Mouse (Mus musculus) forebrain, embryonic 13.5 days (tissue): ENCODE results near the gene Ext2. TPM values are rescaled to one million over a fixed set of nuclear protein-coding genes. Genes with fewer than 3 reads are reported as not detected.
A peak's percentile ranks its signal among the peaks of the same experiment; 100 is the strongest.

Experiments
- ATAC-seq: fragments of 200-750 bp; cut with Nextera tagmentation; 2 replicates; pipeline ENCODE4 v1.8.0; 2017
- H3K27ac ChIP-seq: fragments of 300-500 bp; sonication (generic); 2 replicates; pipeline ENCODE4 v1.5.1; 2015; ENCODE audit warnings: inconsistent platforms, mild to moderate bottlenecking, moderate library complexity
- H3K27me3 ChIP-seq: fragments of 300-500 bp; sonication (generic); 2 replicates; pipeline ENCODE4 v1.6.1; 2015; ENCODE audit warnings: mild to moderate bottlenecking, inconsistent platforms
- H3K36me3 ChIP-seq: fragments of 300-500 bp; sonication (generic); 2 replicates; pipeline ENCODE4 v1.6.1; 2015; ENCODE audit warnings: mild to moderate bottlenecking, inconsistent platforms; ENCODE audit not compliant: poor library complexity, severe bottlenecking
- H3K4me1 ChIP-seq: fragments of 300-500 bp; sonication (generic); 2 replicates; pipeline ENCODE4 v1.6.1; 2015; ENCODE audit warnings: inconsistent platforms
- H3K4me2 ChIP-seq: fragments of 300-500 bp; sonication (generic); 2 replicates; pipeline ENCODE4 v1.6.1; 2015; ENCODE audit warnings: inconsistent platforms, mild to moderate bottlenecking, moderate library complexity
- H3K4me3 ChIP-seq: fragments of 300-500 bp; sonication (generic); 2 replicates; pipeline ENCODE4 v1.5.1; 2015; ENCODE audit warnings: mild to moderate bottlenecking, inconsistent platforms
- H3K9ac ChIP-seq: fragments of 300-500 bp; sonication (generic); 2 replicates; pipeline ENCODE4 v1.6.1; 2015; ENCODE audit warnings: mild to moderate bottlenecking, inconsistent platforms
- H3K9me3 ChIP-seq: fragments of 300-500 bp; sonication (generic); replicated peaks from 2 replicates; pipeline ENCODE4 v1.6.1; 2016; ENCODE audit warnings: inconsistent platforms
- WGBS: fragments of 180-500 bp; shearing (Covaris S2); methylation state at CpG from one replicate; pipeline ENCODE4 v1.1.7; 2015; 5-methylcytosine and 5-hydroxymethylcytosine counted together
- polyA plus RNA-seq: library from polyadenylated mRNA; unstranded; fragments of >200 nt; fragmentation: Nextera tagmentation; extraction: Ambion mirVana; gene quantifications from 2 replicates; pipeline ENCODE4 v1.2.1, GENCODE M21; 2015

Ext2 gene
- polyA plus RNA-seq, 1 experiment from 2014 or later = 50.6 TPM

DNA sequence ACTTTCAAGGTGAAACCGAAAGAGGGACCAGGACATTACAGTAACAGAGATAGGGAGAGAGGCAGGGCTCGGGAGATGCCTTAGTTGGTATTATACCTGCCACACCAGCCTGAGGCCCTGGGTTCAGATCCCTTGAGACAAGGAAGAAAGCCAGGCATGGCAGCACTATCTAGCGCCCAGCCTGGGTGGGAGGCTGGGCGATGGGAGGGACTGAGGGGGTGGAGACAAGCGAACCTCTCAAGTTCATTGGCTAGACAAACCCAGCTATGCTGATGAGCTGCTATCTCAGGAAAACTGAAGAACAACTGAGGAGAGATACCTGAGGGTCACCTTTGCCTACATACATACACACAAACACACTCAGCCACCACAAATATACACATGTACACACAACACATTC is 17.3 kb downstream of the Ext2 start:
- WGBS = 81% methylated on average over 5 of the region's 5 CpGs
- Histone ChIP-seq H3K9me3 (no peaks in the 10 kb centered on the region), H3K4me3 (no peak overlapping the region), H3K4me2 (no peak overlapping the region), H3K27ac (no peak overlapping the region), H3K27me3 (no peaks in the 10 kb centered on the region), H3K4me1 (no peaks in the 10 kb centered on the region), H3K36me3 (peaks cover 83% of the 10 kb centered on the region), H3K9ac (no peak overlapping the region)
- ATAC-seq = no peak

DNA sequence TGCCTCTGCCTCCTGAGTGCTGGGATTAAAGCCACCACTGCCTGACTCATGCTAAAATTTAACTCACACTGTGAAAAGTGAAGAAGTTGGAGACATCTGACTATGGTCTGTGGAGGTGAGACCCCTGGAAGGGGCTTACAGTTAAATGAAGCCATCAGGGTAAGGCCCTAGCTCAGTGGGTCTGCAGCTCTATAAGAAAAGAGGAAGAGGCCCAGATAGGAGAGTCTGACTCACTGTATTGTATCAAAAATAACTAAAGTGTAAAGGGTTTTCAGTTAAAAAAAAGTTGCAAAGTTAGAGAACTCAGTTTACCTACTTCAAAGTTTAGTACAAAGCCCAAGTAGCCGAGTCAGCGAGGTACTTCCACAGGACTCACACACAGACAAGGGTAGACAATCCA is 19.4 kb downstream of the Ext2 start:
- Histone ChIP-seq H3K4me3 (no peak overlapping the region), H3K4me2 (no peak overlapping the region), H3K27ac (no peak overlapping the region), H3K9ac (no peak overlapping the region), H3K27me3 (no peaks in the 10 kb centered on the region), H3K4me1 (no peaks in the 10 kb centered on the region), H3K36me3 (peaks cover 78% of the 10 kb centered on the region), H3K9me3 (no peaks in the 10 kb centered on the region)
- no peak for ATAC-seq
- whole genome bisulfite sequencing = 93% methylated on average over 2 of the region's 2 CpGs

DNA sequence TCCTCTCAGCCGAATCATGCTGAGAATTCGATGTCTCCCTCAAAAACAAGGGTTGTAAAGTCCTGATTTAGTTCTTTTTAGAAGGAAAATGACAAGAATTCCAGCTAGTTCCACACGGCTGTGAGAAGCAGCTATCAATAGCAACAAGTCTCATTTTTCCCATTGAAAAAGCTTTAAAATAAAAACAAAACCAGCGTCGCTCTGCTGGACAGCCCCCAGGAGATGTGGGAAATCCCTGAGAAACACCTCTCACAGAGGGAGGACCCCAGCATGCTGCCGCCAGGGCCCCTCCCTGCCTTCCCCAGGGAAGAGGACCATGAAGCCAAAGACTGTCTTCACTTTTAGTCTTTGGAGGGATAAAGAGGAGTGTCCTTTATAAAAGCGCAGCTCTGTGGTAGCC is 21.3 kb downstream of the Ext2 start:
- WGBS = 70% methylated on average over 7 of the region's 7 CpGs
- peaks cover 74% of the 10 kb centered on the region for H3K36me3 ChIP-seq
- H3K9ac ChIP-seq = no peak overlapping the region
- no peak for ATAC-seq
- no peak overlapping the region for H3K27ac ChIP-seq
- H3K4me1 ChIP-seq = no peaks in the 10 kb centered on the region
- no peak overlapping the region for H3K4me2 ChIP-seq
- no peak overlapping the region for H3K4me3 ChIP-seq
- H3K9me3 ChIP-seq = no peaks in the 10 kb centered on the region
- no peaks in the 10 kb centered on the region for H3K27me3 ChIP-seq

DNA sequence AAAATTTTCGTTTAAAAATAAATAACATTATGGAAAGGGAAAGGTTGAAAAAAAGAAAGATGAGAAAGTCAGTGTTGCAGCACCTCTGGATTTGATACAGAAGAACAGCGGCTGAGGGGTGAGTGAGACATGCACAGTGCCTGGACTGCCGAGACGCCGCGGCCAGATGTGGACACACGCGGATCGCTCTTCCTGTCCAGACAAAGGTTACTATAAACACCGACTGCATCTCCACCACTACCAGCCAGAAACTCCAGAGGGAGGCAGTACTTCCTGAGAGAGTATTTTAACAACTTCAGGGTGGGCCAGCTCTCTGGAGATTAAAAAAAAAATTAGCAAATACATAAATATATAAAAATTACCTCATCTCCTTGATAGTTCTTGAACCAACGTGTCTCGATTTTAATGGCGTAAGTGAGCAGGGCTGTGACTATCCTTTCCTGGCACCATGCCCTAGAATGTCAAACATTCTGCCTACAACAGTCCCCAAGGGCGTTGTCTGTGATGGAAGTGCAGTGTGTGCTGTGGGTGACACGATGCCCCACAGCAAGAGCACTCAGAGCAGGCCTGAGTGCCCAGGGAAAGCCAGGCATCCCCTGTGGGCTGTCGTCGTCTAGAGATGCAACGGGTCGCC is 25.1 kb downstream of the Ext2 start:
- Histone ChIP-seq H3K9me3 (no peaks in the 10 kb centered on the region), H3K27ac (no peak overlapping the region), H3K9ac (no peak overlapping the region), H3K4me3 (no peak overlapping the region), H3K4me2 (no peak overlapping the region), H3K27me3 (no peaks in the 10 kb centered on the region), H3K36me3 (peaks cover 74% of the 10 kb centered on the region), H3K4me1 (no peaks in the 10 kb centered on the region)
- WGBS = 87% methylated on average over 19 of the region's 19 CpGs
- ATAC-seq = no peak

DNA sequence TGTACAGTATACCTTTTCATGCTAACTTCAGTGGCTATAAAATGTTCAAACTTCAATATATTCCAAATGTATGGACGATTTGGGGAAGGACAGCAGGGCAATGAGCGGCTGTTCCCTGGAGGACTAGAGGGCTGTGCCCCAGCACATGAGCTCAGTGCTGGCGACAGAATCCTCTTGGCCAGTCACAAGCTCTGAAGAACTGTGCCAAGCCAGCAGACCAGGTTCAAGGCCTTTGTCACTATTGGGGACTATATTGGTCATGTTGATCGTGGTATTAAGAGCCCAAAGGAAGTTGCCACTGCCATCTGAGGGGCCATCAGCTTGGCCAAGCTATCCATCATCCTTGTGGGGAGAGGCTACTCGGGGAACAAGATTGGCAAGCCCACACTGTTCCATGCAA is 28.0 kb downstream of the Ext2 start:
- Histone ChIP-seq H3K27me3 (no peaks in the 10 kb centered on the region), H3K4me3 (no peak overlapping the region), H3K9ac (no peak overlapping the region), H3K27ac (no peak overlapping the region), H3K9me3 (no peaks in the 10 kb centered on the region), H3K4me1 (no peaks in the 10 kb centered on the region), H3K4me2 (no peak overlapping the region), H3K36me3 (peaks cover 71% of the 10 kb centered on the region)
- no peak for ATAC-seq
- WGBS = 91% methylated on average over 5 of the region's 5 CpGs

DNA sequence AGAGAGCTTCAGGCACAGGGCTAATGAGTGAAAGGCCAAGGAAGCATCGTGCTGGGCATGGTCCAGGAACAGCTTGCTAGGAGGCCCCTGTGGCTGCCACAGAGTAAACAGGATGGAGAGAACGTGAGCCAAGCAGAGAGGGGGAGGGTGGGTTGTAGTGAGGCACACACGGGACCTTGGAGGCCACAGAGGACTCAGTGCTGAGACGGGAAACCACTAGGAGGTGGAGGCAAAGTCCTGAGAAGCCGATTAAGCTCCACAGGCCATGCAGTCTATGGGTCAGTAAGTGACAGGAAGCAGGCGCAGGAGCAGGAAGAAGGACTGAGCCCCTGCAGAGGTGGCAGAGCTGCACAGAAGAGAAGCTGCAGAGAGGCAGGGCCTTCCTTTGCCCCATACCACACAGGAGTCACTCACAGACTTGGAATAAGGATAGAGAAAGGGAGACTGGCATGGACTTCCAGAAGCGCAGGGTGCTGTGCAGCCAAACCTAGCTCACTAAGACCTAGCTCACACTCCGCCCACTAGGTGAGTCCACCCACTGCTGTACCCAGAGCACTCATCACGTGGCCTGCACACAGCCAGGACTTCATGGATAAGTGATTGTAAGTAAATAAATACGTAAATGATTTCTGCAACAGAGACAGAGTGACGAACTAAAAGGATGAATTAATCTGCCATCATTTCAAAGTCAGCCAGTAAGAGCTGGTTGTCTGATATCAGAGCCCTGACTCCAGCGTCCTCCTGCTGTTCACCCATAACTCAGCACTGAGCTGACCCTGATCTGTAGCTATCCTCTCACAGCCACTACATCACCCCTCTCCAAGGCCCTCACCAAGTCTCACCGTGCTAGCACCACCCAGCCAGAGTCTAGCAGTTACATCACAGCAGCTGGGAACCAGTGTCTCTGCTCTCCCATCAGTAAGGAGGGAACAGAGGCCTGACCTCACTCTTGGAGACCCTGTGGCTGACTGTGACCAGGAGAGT is 30.6 kb downstream of the Ext2 start:
- Histone ChIP-seq H3K9ac (no peak overlapping the region), H3K27me3 (no peaks in the 10 kb centered on the region), H3K4me1 (no peaks in the 10 kb centered on the region), H3K4me2 (no peak overlapping the region), H3K27ac (no peak overlapping the region), H3K9me3 (no peaks in the 10 kb centered on the region), H3K4me3 (no peak overlapping the region), H3K36me3 (peaks cover 61% of the 10 kb centered on the region)
- ATAC-seq = peak; percentile 45; the same call in 1 of the 2 replicates
- WGBS = 72% methylated on average over 13 of the region's 13 CpGs

DNA sequence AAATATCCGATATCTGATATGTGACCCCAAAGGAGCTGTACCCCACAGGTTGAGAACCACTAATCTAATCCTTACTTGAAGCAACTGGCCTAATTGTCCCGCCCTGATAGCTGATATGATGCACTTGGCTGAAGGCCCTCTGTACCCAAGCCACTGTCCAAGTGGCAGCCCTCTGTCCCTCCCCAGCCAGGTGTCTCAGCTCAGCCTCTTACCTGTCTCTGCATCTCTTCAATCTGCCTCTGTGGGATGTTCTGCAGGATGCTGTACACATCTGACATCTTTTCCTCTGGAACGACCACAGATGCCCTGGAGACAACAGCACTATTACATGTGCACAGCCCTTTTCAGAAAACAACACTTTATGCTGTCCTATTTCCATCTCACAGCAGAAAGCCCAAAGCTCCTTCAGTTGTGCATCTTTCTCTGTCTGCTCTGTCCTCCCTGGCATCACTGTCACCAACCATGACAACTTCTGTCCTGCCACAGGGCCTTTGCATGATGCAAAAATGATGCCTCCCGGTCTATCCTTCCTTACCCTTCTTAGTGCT is 31.5 kb downstream of the Ext2 start:
- Histone ChIP-seq H3K36me3 (peaks cover 55% of the 10 kb centered on the region), H3K27ac (no peak overlapping the region), H3K9ac (no peak overlapping the region), H3K9me3 (no peaks in the 10 kb centered on the region), H3K27me3 (no peaks in the 10 kb centered on the region), H3K4me2 (no peak overlapping the region), H3K4me1 (peaks cover 3% of the 10 kb centered on the region; the same call in 1 of the 2 replicates), H3K4me3 (no peak overlapping the region)
- no peak for ATAC-seq
- WGBS = 89% methylated on average over 4 of the region's 4 CpGs

- peaks cover 21% of the 10 kb centered on the region for H3K4me1 ChIP-seq
- no peak overlapping the region for H3K27ac ChIP-seq
- no peaks in the 10 kb centered on the region for H3K27me3 ChIP-seq
- no peak overlapping the region for H3K4me3 ChIP-seq
- H3K9me3 ChIP-seq = no peaks in the 10 kb centered on the region
- peaks cover 35% of the 10 kb centered on the region for H3K36me3 ChIP-seq
- ATAC-seq = no peak
- no peak overlapping the region for H3K4me2 ChIP-seq
- WGBS = 85% methylated on average over 5 of the region's 5 CpGs
- H3K9ac ChIP-seq = no peak overlapping the region
Measured at GRCm38 (mm10) chr2:93788557-93788956, 33.8 kb downstream of the Ext2 start.

DNA sequence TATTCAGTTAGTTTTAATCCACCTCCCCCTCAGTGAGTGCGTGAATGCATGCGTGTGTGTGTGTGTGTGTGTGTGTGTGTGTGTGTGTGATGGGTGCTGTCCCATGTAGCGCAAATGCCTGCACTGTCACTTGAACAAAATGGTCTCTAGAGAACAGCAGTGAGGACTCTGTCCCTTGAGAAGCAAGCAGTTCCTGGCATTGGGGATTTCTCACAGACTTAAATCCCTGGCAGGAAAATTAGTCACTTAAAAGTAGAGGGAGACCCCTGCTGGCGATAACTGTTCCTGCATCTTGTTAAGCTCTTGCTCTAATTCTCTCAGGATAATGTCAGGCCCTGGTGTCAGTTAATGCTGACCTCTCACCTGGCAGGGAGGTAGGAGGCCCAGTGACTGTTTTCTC is 36.2 kb downstream of the Ext2 start:
- Histone ChIP-seq H3K9ac (no peak overlapping the region), H3K9me3 (no peaks in the 10 kb centered on the region), H3K4me1 (peaks cover 21% of the 10 kb centered on the region), H3K4me3 (no peak overlapping the region), H3K27ac (no peak overlapping the region), H3K27me3 (no peaks in the 10 kb centered on the region), H3K36me3 (peaks cover 29% of the 10 kb centered on the region), H3K4me2 (no peak overlapping the region)
- 51% methylated on average over 4 of the region's 4 CpGs for WGBS
- peak; percentile 60 for ATAC-seq

GRCm38 (mm10) chr2:93785432-93785798 is 37.0 kb downstream of the Ext2 start:
- Histone ChIP-seq H3K27me3 (no peaks in the 10 kb centered on the region), H3K4me1 (peaks cover 21% of the 10 kb centered on the region), H3K27ac (no peak overlapping the region), H3K36me3 (peaks cover 24% of the 10 kb centered on the region; the same call in 1 of the 2 replicates), H3K4me3 (no peak overlapping the region), H3K4me2 (no peak overlapping the region), H3K9ac (no peak overlapping the region), H3K9me3 (no peaks in the 10 kb centered on the region)
- no peak for ATAC-seq
- 24% methylated on average over 2 of the region's 2 CpGs for WGBS

- Histone ChIP-seq H3K36me3 (0 out of 2 replicates have a peak, but pooled peaks cover 18% of the 10 kb centered on the region), H3K4me3 (no peak overlapping the region), H3K9ac (no peak overlapping the region), H3K27me3 (no peaks in the 10 kb centered on the region), H3K9me3 (no peaks in the 10 kb centered on the region), H3K27ac (no peak overlapping the region), H3K4me1 (peaks cover 21% of the 10 kb centered on the region), H3K4me2 (no peak overlapping the region)
- 37% methylated on average over 12 of the region's 12 CpGs for WGBS
- ATAC-seq = no peak
Measured at GRCm38 (mm10) chr2:93784721-93785431, 37.5 kb downstream of the Ext2 start.
